Mouse (Mus musculus) limb, embryonic 10.5 days (tissue): ENCODE results near the gene Kif5a. TPM values are rescaled to one million over a fixed set of nuclear protein-coding genes. Genes with fewer than 3 reads are reported as not detected.
A peak's percentile ranks its signal among the peaks of the same experiment; 100 is the strongest.

Source experiments
- DNase-seq: peaks from one replicate; pipeline ENCODE4 v3.0.0-alpha.2; 2017; ENCODE audit warnings: low spot score
- H3K27ac ChIP-seq: fragments of 300-500 bp; sonication (generic); 2 replicates; pipeline ENCODE4 v1.5.1; 2016; ENCODE audit warnings: mild to moderate bottlenecking
- H3K27me3 ChIP-seq: fragments of 300-500 bp; sonication (generic); 2 replicates; pipeline ENCODE4 v1.6.1; 2016; ENCODE audit warnings: low read depth, mild to moderate bottlenecking; ENCODE audit not compliant: poor library complexity, severe bottlenecking
- H3K36me3 ChIP-seq: fragments of 300-500 bp; sonication (generic); 2 replicates; pipeline ENCODE4 v1.6.1; 2016; ENCODE audit warnings: mild to moderate bottlenecking, moderate library complexity
- H3K4me1 ChIP-seq: fragments of 300-500 bp; sonication (generic); 2 replicates; pipeline ENCODE4 v1.6.1; 2016
- H3K4me3 ChIP-seq: fragments of 300-500 bp; sonication (generic); 2 replicates; pipeline ENCODE4 v1.5.1; 2016; ENCODE audit warnings: mild to moderate bottlenecking, moderate library complexity
- H3K9me3 ChIP-seq: fragments of 300-500 bp; sonication (generic); replicated peaks from 2 replicates; pipeline ENCODE4 v1.6.1; 2016; ENCODE audit warnings: mild to moderate bottlenecking
- WGBS: fragments of 180-500 bp; shearing (Covaris S2); methylation state at CpG from one replicate; pipeline ENCODE4 v1.1.7; 2016; 5-methylcytosine and 5-hydroxymethylcytosine counted together
- polyA plus RNA-seq: library from polyadenylated mRNA; unstranded; fragments of >200 nt; fragmentation: Nextera tagmentation; extraction: Ambion mirVana; gene quantifications from 2 replicates; pipeline ENCODE4 v1.2.1, GENCODE M21; 2016

Kif5a gene
- polyA plus RNA-seq, 1 experiment from 2014 or later, result 2.2 TPM

GRCm38 (mm10) chr10:127294895-127295510 is 31.9 kb upstream of the Kif5a start:
- H3K9me3 ChIP-seq, result no peaks in the 10 kb centered on the region
- 93% methylated on average over 10 of the region's 10 CpGs for WGBS
- peaks cover 79% of the 10 kb centered on the region for H3K36me3 ChIP-seq
- H3K27me3 ChIP-seq, result no peaks in the 10 kb centered on the region
- no peak overlapping the region for H3K27ac ChIP-seq
- no peak for DNase-seq
- H3K4me1 ChIP-seq, result peaks cover 21% of the 10 kb centered on the region
- no peak overlapping the region for H3K4me3 ChIP-seq

GRCm38 (mm10) chr10:127293590-127294113 is 30.5 kb upstream of the Kif5a start:
- peaks cover 34% of the 10 kb centered on the region for H3K4me1 ChIP-seq
- WGBS, result 82% methylated on average over 3 of the region's 3 CpGs
- H3K27me3 ChIP-seq, result no peaks in the 10 kb centered on the region
- no peak overlapping the region for H3K27ac ChIP-seq
- no peak overlapping the region for H3K4me3 ChIP-seq
- H3K9me3 ChIP-seq, result no peaks in the 10 kb centered on the region
- peaks cover 66% of the 10 kb centered on the region for H3K36me3 ChIP-seq
- no peak for DNase-seq

DNA sequence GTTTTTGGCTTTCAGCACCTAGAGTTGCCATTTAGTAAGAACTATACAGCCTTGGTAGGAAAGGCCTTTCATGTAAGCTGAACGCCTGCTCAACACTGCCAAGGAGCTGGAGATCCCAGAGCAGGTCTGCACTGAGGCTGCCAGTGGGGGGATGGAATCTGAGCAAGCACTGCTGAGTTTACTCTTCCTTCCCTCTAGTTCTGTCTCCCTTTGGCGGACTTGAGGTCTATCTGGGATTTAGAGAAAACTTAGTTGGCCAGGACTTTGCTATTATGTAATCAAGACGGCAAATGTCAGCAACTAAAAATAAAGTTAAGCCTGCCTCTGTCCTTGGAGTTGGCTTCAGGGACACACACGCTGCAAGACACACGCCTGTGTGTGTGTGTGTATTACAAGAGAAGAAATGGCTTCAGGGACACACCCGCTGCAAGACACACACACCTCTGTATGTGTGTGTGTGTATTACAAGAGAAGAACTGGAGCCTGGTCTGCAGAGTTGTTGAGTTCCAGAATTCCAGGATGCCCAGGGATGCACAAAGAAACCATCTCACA is 29.9 kb upstream of the Kif5a start:
- Histone ChIP-seq H3K27me3 (no peaks in the 10 kb centered on the region), H3K36me3 (peaks cover 61% of the 10 kb centered on the region), H3K27ac (no peak overlapping the region), H3K9me3 (no peaks in the 10 kb centered on the region), H3K4me1 (peaks cover 34% of the 10 kb centered on the region), H3K4me3 (no peak overlapping the region)
- 92% methylated on average over 6 of the region's 6 CpGs for WGBS
- DNase-seq, result no peak

DNA sequence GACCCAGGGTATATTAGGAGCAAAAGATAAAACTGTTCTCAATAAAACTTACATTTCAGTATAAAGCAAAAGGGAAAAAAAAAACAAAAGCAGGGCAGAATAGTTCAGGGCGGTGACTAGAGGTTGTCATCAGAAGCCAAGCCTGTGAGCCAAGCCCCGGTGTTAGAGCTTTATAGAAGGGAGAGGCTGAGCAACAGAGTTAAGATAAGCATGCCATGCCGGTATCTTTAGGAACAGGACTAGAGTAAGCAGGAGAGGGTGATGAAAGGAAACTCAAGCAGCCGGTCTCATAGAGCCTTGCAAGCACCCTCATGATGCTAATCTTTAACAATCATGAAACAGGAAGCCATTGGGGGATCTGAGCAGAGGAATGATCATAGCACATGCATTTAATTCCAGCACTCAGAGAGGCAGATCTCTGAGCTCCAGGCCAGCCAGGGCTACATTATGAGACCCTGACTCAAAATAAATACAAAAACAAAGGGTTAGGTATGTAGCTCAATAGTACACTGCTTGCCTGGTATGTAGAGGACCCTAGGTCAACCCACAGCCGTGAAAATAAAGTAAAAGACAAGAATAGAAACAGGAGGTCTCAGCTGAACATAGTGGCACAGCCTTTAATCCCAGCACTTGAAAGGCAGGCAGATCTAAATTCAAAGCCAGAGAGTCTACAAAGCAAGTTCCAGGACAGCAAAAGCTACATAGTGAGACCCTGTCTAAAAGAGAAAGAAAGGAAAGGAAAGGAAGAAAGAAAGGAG is 28.9 kb upstream of the Kif5a start:
- 66% methylated on average over 5 of the region's 5 CpGs for WGBS
- peak overlapping the region; percentile 95; the same call in 1 of the 2 replicates for H3K27ac ChIP-seq
- no peaks in the 10 kb centered on the region for H3K9me3 ChIP-seq
- no peak for DNase-seq
- H3K36me3 ChIP-seq, result peaks cover 55% of the 10 kb centered on the region
- H3K27me3 ChIP-seq, result no peaks in the 10 kb centered on the region
- peak overlapping the region; percentile 75 for H3K4me3 ChIP-seq
- peaks cover 45% of the 10 kb centered on the region for H3K4me1 ChIP-seq

DNA sequence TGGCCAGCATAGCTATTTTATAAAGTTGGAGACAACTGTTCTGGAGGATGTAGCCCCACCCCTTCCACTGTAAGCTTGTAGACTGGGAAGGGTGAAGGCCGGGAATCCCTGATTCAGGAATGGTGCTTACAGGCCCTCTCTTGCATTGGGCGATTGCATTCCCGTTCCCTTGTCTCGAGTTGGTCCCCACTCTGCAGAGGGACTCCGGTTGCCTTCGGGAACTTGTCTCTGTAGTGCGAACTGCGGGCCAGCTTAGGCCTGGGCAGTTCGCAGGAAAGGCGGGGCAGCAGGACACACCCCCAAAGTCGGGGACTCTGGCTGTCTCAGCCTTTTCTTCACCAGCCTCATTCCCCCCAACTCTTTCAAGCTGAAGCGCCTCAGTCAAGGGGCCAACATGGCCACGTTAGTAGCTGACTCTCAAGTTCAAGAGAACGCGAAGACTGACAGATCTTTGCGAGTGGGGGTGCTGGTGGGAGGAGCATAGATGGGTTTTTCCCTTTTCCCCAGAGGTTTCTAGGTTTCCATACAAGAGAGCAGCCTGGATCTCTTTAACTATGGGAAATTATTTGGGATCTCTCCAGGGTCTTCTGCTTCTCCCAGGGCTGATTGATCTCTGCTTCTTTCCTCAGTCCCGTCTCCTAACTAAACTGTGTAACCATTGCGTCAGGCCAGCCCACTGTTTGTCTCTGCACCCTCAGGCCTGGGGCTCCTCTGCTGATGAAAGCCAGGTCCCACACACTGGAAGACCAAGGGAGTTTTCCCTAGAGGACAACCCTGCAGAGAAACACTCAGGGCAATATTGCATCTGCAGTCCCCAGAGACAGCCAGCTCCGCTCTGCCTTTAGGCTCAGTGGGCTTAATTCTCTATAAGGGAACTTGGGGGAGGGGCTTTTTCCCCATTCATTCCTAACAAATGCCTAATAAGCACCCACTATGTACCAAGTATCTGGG is 28.1 kb upstream of the Kif5a start:
- 5% methylated on average over 19 of the region's 19 CpGs for WGBS
- H3K36me3 ChIP-seq, result peaks cover 55% of the 10 kb centered on the region
- H3K27me3 ChIP-seq, result no peaks in the 10 kb centered on the region
- DNase-seq, result peak; percentile 77
- peaks cover 53% of the 10 kb centered on the region for H3K4me1 ChIP-seq
- no peaks in the 10 kb centered on the region for H3K9me3 ChIP-seq
- peak overlapping the region; percentile 95 for H3K27ac ChIP-seq
- H3K4me3 ChIP-seq, result peak overlapping the region; percentile 75

- DNase-seq, result peak; percentile 99
- peak overlapping the region; percentile 95 for H3K27ac ChIP-seq
- peaks cover 55% of the 10 kb centered on the region for H3K36me3 ChIP-seq
- under 1% methylated on average over 45 of the region's 47 CpGs for WGBS
- H3K4me1 ChIP-seq, result peaks cover 61% of the 10 kb centered on the region
- H3K9me3 ChIP-seq, result no peaks in the 10 kb centered on the region
- H3K4me3 ChIP-seq, result peak overlapping the region; percentile 75
- no peaks in the 10 kb centered on the region for H3K27me3 ChIP-seq
Measured at GRCm38 (mm10) chr10:127290307-127290929, 27.3 kb upstream of the Kif5a start.

- Histone ChIP-seq H3K4me3 (peak overlapping the region; percentile 75), H3K27me3 (no peaks in the 10 kb centered on the region), H3K36me3 (peaks cover 55% of the 10 kb centered on the region), H3K9me3 (no peaks in the 10 kb centered on the region), H3K4me1 (peaks cover 68% of the 10 kb centered on the region), H3K27ac (peak overlapping the region; percentile 95)
- WGBS, result 2% methylated on average over 15 of the region's 15 CpGs
- DNase-seq, result peak; percentile 55
Measured at GRCm38 (mm10) chr10:127289573-127290191, 26.5 kb upstream of the Kif5a start.

DNA sequence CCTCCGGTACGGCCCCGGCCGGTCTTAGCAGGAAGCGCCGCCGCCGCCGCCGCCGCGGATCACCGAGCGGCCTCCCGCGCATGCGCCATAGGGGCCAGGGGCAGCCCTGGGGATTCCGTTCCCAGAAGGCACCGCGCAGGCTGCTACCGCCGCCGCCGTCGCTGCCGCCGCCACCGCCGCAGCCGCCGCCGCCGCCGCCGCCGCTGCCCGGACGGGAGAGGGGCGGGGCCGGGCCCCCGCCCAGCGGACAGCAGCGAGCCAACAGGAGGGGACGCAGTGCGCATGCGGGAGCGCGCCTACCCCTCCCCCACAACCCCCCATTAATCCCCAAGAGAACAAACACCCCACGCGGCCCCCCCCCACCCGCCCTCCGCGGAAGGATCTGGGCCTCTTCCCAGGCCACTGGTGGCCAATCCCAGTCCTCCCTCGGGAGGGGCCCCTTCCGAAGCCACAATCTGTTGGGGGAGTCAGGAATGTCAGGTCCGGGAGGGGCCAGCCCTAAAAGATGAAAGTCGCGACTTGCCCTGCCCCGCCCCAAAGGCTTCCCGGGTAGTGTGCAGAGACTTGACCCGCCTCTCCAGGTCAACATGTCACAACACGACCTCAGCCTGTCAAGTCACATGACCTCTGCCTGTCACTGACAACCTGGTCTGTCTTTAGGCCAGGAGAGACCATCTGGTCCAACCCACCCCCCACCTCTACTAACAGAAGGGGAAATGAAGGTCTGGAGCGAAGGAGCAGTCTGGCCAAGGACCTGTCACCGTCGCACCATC is 25.8 kb upstream of the Kif5a start, which contains the start of gene Mbd6:
Gene Mbd6 (minus strand): TSS at position 219 of the 773 bp plus-strand sequence.
- Histone ChIP-seq H3K27ac (peak within 1 kb of the TSS; percentile 95), H3K4me1 (peaks cover 71% of the 10 kb centered on the region), H3K9me3 (no peaks in the 10 kb centered on the region), H3K27me3 (no peaks in the 10 kb centered on the region), H3K36me3 (peaks cover 55% of the 10 kb centered on the region), H3K4me3 (peak within 1 kb of the TSS; percentile 75)
- WGBS, result under 1% methylated on average over 49 of the region's 65 CpGs
- peak; percentile 93 for DNase-seq

DNA sequence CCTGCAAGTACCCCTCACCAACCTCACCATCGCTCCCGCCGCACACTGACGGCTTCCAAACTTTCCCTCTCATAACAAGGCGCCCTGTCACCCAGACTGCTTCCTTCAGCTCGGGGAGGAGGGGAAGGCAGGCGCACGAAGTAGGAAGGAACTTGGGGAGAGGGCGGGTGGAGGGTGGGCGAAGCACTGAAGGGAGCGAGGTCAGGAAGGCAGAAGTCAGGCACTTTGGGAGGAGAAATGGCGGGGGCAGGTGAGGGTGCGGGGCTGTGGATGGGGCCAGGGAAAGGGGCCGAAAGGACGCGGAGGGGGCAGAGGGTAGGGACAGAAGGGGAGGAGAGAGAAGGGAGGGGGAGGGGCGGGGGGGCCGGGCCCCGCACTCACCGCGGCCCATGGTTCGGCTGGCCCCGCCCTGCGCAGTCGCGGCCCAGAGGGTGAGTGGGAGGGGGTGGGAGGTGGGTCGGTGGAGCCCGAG is 25.2 kb upstream of the Kif5a start:
- Histone ChIP-seq H3K36me3 (peaks cover 55% of the 10 kb centered on the region), H3K4me1 (peaks cover 72% of the 10 kb centered on the region), H3K27ac (peak overlapping the region; percentile 95), H3K4me3 (peak overlapping the region; percentile 75), H3K27me3 (no peaks in the 10 kb centered on the region), H3K9me3 (no peaks in the 10 kb centered on the region)
- 1% methylated on average over 18 of the region's 28 CpGs for WGBS
- no peak for DNase-seq

DNA sequence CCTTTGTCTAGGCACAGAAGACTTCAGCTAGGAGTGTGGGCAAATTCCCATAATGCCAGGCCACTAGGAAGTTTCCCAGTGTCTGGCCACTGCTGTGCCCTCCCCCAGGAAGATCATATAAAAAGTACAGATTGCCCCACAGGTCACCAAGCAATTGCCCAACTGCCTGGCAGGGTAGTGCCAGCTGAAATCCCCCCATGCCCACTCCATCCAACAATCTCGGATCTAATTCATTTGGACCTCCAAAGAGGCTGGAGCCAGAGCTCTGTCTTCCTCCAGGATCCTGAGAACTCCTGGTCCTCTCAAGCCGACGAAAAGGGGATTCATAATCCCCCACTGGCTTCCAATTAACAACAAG is 24.8 kb upstream of the Kif5a start:
- H3K4me3 ChIP-seq, result peak overlapping the region; percentile 75
- DNase-seq, result peak; percentile 38
- H3K36me3 ChIP-seq, result peaks cover 55% of the 10 kb centered on the region
- H3K27me3 ChIP-seq, result no peaks in the 10 kb centered on the region
- under 1% methylated on average over 3 of the region's 3 CpGs for WGBS
- peaks cover 72% of the 10 kb centered on the region for H3K4me1 ChIP-seq
- peak overlapping the region; percentile 95 for H3K27ac ChIP-seq
- no peaks in the 10 kb centered on the region for H3K9me3 ChIP-seq
